Mouse (Mus musculus) heart, embryonic 11.5 days (tissue): ENCODE results near the gene Ncbp1. TPM values are rescaled to one million over a fixed set of nuclear protein-coding genes. Genes with fewer than 3 reads are reported as not detected.

Experiments used
- ATAC-seq: fragments of 200-750 bp; cut with Nextera tagmentation; replicated peaks from 2 replicates; pipeline ENCODE4 v1.8.0; 2017; ENCODE audit warnings: moderate library complexity; ENCODE audit not compliant: insufficient number of reproducible peaks, low FRiP score, low TSS enrichment
- H3K27ac ChIP-seq: fragments of 300-500 bp; sonication (generic); 2 replicates; pipeline ENCODE4 v1.5.1; 2014; ENCODE audit warnings: mild to moderate bottlenecking, low read depth, low read length
- H3K27me3 ChIP-seq: fragments of 300-500 bp; sonication (generic); 2 replicates; pipeline ENCODE4 v1.6.1; 2014; ENCODE audit warnings: mild to moderate bottlenecking, low read length, mixed read lengths; ENCODE audit not compliant: control insufficient read depth, insufficient read depth
- H3K36me3 ChIP-seq: fragments of 300-500 bp; sonication (generic); 2 replicates; pipeline ENCODE4 v1.6.1; 2014; ENCODE audit warnings: mild to moderate bottlenecking, low read length, moderate library complexity, mixed read lengths; ENCODE audit not compliant: control insufficient read depth, insufficient read depth
- H3K4me1 ChIP-seq: fragments of 300-500 bp; sonication (generic); 2 replicates; pipeline ENCODE4 v1.6.1; 2014; ENCODE audit warnings: low read length; ENCODE audit not compliant: control insufficient read depth, insufficient read depth
- H3K4me2 ChIP-seq: fragments of 300-500 bp; sonication (generic); 2 replicates; pipeline ENCODE4 v1.6.1; 2014; ENCODE audit warnings: mild to moderate bottlenecking, moderate library complexity
- H3K4me3 ChIP-seq: fragments of 300-500 bp; sonication (generic); 2 replicates; pipeline ENCODE4 v1.5.1; 2014; ENCODE audit warnings: low read depth, low read length
- H3K9ac ChIP-seq: fragments of 300-500 bp; sonication (generic); 2 replicates; pipeline ENCODE4 v1.6.1; 2014; ENCODE audit warnings: mild to moderate bottlenecking, low read depth, low read length, moderate library complexity
- H3K9me3 ChIP-seq: fragments of 300-500 bp; sonication (generic); replicated peaks from 2 replicates; pipeline ENCODE4 v1.6.1; 2016; ENCODE audit warnings: low read length; ENCODE audit not compliant: control insufficient read depth
- WGBS: fragments of 180-500 bp; shearing (Covaris S2); extraction: QIAGEN DNeasy Blood & Tissue Kit; methylation state at CpG from one replicate; pipeline ENCODE4 v1.1.7; 2014; ENCODE audit not compliant: insufficient replicate concordance; 5-methylcytosine and 5-hydroxymethylcytosine counted together
- polyA plus RNA-seq: library from polyadenylated mRNA; unstranded; fragments of >200 nt; fragmentation: Nextera tagmentation; extraction: Ambion mirVana; gene quantifications from 2 replicates; pipeline ENCODE4 v1.2.1, GENCODE M21; 2014

Ncbp1 gene
- polyA plus RNA-seq, 1 experiment from 2014 or later = 59.1 TPM

- ATAC-seq = no peak
Observed at GRCm38 (mm10) chr4:46144323-46144722, 5.9 kb downstream of the Ncbp1 start.

DNA sequence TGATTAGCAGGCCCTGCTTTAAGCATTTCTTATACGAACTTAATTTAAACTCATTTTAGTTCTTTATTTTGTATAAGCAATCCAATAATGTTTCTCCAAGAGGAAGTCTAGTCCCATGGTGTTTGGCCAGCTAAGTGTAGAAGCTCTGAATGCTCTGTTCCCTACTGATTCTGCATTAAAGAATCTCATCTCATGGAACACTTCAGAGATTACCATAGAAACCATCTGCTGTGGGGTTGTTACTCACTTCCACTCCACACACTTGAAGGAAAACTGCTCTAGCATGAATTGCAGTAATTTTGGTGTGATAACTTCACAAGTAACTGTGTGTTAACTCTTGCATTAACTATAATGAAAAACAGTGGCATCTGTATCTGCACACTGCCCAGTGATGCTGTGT lies 8.5 kb downstream of the Ncbp1 start:
- Histone ChIP-seq H3K9ac (no peak overlapping the region), H3K4me3 (no peak overlapping the region), H3K4me1 (no peaks in the 10 kb centered on the region), H3K27me3 (no peaks in the 10 kb centered on the region), H3K4me2 (no peak overlapping the region), H3K27ac (no peak overlapping the region), H3K36me3 (peaks cover 11% of the 10 kb centered on the region), H3K9me3 (no peaks in the 10 kb centered on the region)
- ATAC-seq = no peak
- 95% methylated on average over 1 of the region's 1 CpGs for WGBS

More at GRCm38 (mm10) chr4:46144323-46144722, 5.9 kb downstream of the Ncbp1 start:
- no peak overlapping the region for H3K9ac ChIP-seq
- peaks cover 3% of the 10 kb centered on the region; the same call in 1 of the 2 replicates for H3K36me3 ChIP-seq
- 75% methylated on average over 3 of the region's 3 CpGs for WGBS
- no peaks in the 10 kb centered on the region for H3K27me3 ChIP-seq
- H3K4me3 ChIP-seq = no peak overlapping the region
- H3K4me2 ChIP-seq = no peak overlapping the region
- H3K27ac ChIP-seq = no peak overlapping the region
- no peaks in the 10 kb centered on the region for H3K9me3 ChIP-seq
- peaks cover 9% of the 10 kb centered on the region for H3K4me1 ChIP-seq

GRCm38 (mm10) chr4:46151903-46152544 lies 13.6 kb downstream of the Ncbp1 start:
- WGBS = 90% methylated on average over 12 of the region's 12 CpGs
- Histone ChIP-seq H3K27ac (no peak overlapping the region), H3K27me3 (no peaks in the 10 kb centered on the region), H3K4me3 (no peak overlapping the region), H3K36me3 (peaks cover 29% of the 10 kb centered on the region), H3K4me2 (no peak overlapping the region), H3K4me1 (no peaks in the 10 kb centered on the region), H3K9me3 (no peaks in the 10 kb centered on the region), H3K9ac (no peak overlapping the region)
- no peak for ATAC-seq

GRCm38 (mm10) chr4:46164027-46164426 lies 25.6 kb downstream of the Ncbp1 start:
- Histone ChIP-seq H3K9ac (no peak overlapping the region), H3K27ac (no peak overlapping the region), H3K4me2 (no peak overlapping the region), H3K36me3 (peaks cover 22% of the 10 kb centered on the region), H3K4me1 (no peaks in the 10 kb centered on the region), H3K27me3 (no peaks in the 10 kb centered on the region), H3K9me3 (no peaks in the 10 kb centered on the region), H3K4me3 (no peak overlapping the region)
- no peak for ATAC-seq
- WGBS = 82% methylated on average over 2 of the region's 2 CpGs

DNA sequence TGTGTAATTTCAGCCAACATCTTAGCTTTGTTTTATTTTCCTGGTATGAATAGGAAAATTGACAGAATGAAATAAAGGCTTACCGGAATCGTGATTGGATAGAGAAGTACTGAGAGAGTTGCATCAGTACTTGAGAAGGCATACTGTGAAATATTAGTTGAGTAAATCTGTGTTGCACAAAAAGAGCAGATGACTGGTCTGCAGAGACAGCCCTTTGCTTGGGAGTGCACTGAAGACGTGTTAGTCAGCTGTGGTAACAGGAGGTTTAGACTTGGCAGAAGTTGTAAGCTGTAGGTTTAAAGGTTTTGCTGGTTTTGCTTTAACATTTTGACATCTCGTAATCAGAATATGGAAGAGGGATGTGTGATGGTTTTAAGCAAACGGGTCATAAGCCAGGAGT lies 27.4 kb downstream of the Ncbp1 start:
- 93% methylated on average over 5 of the region's 5 CpGs for WGBS
- H3K4me2 ChIP-seq = no peak overlapping the region
- H3K4me1 ChIP-seq = no peaks in the 10 kb centered on the region
- H3K27ac ChIP-seq = no peak overlapping the region
- no peak for ATAC-seq
- H3K9me3 ChIP-seq = no peaks in the 10 kb centered on the region
- no peak overlapping the region for H3K9ac ChIP-seq
- no peak overlapping the region for H3K4me3 ChIP-seq
- H3K27me3 ChIP-seq = no peaks in the 10 kb centered on the region
- peaks cover 34% of the 10 kb centered on the region for H3K36me3 ChIP-seq

DNA sequence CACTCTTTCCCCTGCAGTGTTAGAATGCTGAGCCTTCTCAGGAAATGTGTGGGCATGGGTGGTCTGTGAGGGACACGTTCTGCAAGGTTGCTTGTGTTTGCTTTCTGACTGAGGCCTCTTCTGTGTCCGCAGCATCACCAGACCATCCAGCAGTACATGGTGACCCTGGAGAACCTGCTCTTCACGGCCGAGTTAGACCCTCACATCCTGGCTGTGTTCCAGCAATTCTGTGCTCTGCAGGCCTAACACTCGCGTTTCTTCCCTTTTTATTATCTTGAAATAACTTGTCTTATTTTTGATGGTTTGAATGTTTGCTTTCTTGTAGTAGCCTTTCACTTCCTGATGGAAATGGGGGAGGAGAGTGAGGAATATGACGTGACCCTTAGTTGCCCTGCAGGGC lies 33.3 kb downstream of the Ncbp1 start:
- H3K27me3 ChIP-seq = no peaks in the 10 kb centered on the region
- WGBS = 74% methylated on average over 7 of the region's 7 CpGs
- H3K27ac ChIP-seq = no peak overlapping the region
- H3K36me3 ChIP-seq = peaks cover 48% of the 10 kb centered on the region
- H3K9me3 ChIP-seq = no peaks in the 10 kb centered on the region
- no peaks in the 10 kb centered on the region for H3K4me1 ChIP-seq
- no peak overlapping the region for H3K4me2 ChIP-seq
- H3K9ac ChIP-seq = no peak overlapping the region
- ATAC-seq = no peak
- H3K4me3 ChIP-seq = no peak overlapping the region

DNA sequence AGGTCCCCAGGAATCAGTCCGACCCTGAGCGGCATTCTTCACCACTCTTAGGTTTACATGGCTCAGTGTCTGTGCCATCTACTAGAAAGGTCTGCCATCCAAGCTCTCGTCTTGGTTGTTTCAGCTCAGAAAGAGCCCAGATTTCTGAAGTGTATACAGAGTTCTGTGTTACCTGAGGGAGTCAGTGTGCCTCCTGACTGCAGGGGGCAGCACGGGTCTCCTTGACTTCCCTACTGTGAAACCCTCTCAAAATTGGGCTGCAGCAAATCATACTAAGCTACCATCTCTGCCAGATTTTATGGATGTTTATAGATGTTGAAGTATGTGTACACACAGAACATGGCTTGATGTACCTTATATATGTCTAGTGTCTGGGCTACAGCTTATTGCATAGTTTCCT lies 37.9 kb downstream of the Ncbp1 start:
- Histone ChIP-seq H3K9me3 (no peaks in the 10 kb centered on the region), H3K4me1 (no peaks in the 10 kb centered on the region), H3K27ac (no peak overlapping the region), H3K27me3 (no peaks in the 10 kb centered on the region), H3K4me2 (no peak overlapping the region), H3K4me3 (no peak overlapping the region), H3K9ac (no peak overlapping the region), H3K36me3 (peaks cover 32% of the 10 kb centered on the region)
- no peak for ATAC-seq
- 74% methylated on average over 4 of the region's 4 CpGs for WGBS

DNA sequence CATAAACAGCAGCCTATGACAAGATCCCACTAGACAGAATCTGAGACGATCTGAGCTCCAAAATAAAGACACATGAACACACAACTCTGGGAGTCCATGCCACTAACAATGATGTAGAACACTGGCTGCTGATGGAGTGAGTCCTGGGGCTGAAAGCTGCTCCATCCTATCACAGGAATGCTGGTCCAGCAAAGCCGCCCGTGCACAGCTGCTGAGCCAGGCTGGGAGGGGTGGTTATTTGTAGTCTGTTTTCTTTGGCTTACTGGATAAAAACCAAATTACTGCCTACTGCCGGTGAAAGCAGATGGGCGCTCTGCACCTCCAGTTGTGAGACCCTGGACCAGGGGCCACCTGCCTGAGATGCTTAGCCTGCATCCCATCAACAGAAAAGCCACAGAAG lies 38.6 kb downstream of the Ncbp1 start:
- H3K36me3 ChIP-seq = peaks cover 27% of the 10 kb centered on the region
- H3K9me3 ChIP-seq = no peaks in the 10 kb centered on the region
- no peak for ATAC-seq
- H3K4me1 ChIP-seq = no peaks in the 10 kb centered on the region
- WGBS = 84% methylated on average over 5 of the region's 5 CpGs
- no peaks in the 10 kb centered on the region for H3K27me3 ChIP-seq
- no peak overlapping the region for H3K4me2 ChIP-seq
- H3K27ac ChIP-seq = no peak overlapping the region
- H3K9ac ChIP-seq = no peak overlapping the region
- H3K4me3 ChIP-seq = no peak overlapping the region

GRCm38 (mm10) chr4:46177496-46177895 lies 39.1 kb downstream of the Ncbp1 start:
- Histone ChIP-seq H3K27ac (no peak overlapping the region), H3K9ac (no peak overlapping the region), H3K36me3 (peaks cover 25% of the 10 kb centered on the region), H3K4me1 (no peaks in the 10 kb centered on the region), H3K27me3 (no peaks in the 10 kb centered on the region), H3K4me3 (no peak overlapping the region), H3K4me2 (no peak overlapping the region), H3K9me3 (no peaks in the 10 kb centered on the region)
- WGBS = 80% methylated on average over 7 of the region's 7 CpGs
- ATAC-seq = no peak
